24 mouse cellular contexts compared by ENCODE assay signal in genomic region chr3:142934326-142934725, GRCm38 (mm10). TPM values are rescaled to one million over a fixed set of nuclear protein-coding genes. Genes with fewer than 3 reads are reported as not detected.
DNase-seq lines count a peak whose midpoint lies in the region; ATAC-seq lines count a peak whose summit lies in the region.
"Had no signal": no experiment of that assay in that cellular context is flagged by ENCODE, and none has a peak within 500 bp of the region (broad histone marks: within the 10 kb centered on the region; RNA-seq: fewer than 3 reads in every experiment).

No protein-coding gene starts in this region.

- DNase-seq in embryonic facial prominence, embryonic 11.5 days (ENCODE audit: low spot score) = no peak
- no peak for DNase-seq in embryonic facial prominence, embryonic 10.5 days (ENCODE audit: low spot score)
- peak; percentile 14 for DNase-seq in midbrain, embryonic 11.5 days (ENCODE audit: low spot score, missing footprints)
- DNase-seq in midbrain, embryonic 10.5 days (ENCODE audit: low spot score) = no peak
- DNase-seq: adrenal gland, adult 8-10 months; adrenal gland, postnatal 14 days; adrenal gland, postnatal 36 days; B cell, adult 2 months; cerebellum, adult 11-12 months; cerebellum, adult 2 months; cerebellum, adult 9-10 months; cerebellum, postnatal 25 days had no signal

- H3K9me3 ChIP-seq in embryonic facial prominence, embryonic 11.5 days (replicated peaks; ENCODE audit: control insufficient read depth, low read length) = no peaks in the 10 kb centered on the region
- no peaks in the 10 kb centered on the region for H3K9me3 ChIP-seq in embryonic facial prominence, embryonic 10.5 days
- H3K9me3 ChIP-seq in hindbrain, embryonic 13.5 days = no peaks in the 10 kb centered on the region
- no peaks in the 10 kb centered on the region for H3K9me3 ChIP-seq in hindbrain, embryonic 16.5 days (ENCODE audit: control insufficient read depth, low read length)
- no peaks in the 10 kb centered on the region for H3K9me3 ChIP-seq in midbrain, embryonic 11.5 days (ENCODE audit: control insufficient read depth, low read length)
- H3K9me3 ChIP-seq in midbrain, embryonic 13.5 days = no peaks in the 10 kb centered on the region
- no peaks in the 10 kb centered on the region for H3K9me3 ChIP-seq in midbrain, embryonic 16.5 days (replicated peaks; ENCODE audit: control insufficient read depth, low read length, poor library complexity, severe bottlenecking)
- no peaks in the 10 kb centered on the region for H3K9me3 ChIP-seq in midbrain, embryonic 10.5 days (replicated peaks)
- H3K9me3 ChIP-seq: embryonic facial prominence, embryonic 12.5 days; forebrain, embryonic 13.5 days; forebrain, embryonic 15.5 days; G1E had no signal

- no peak overlapping the region for H3K4me2 ChIP-seq in embryonic facial prominence, embryonic 11.5 days (ENCODE audit: low read depth, low read length)
- no peak overlapping the region for H3K4me2 ChIP-seq in hindbrain, embryonic 13.5 days
- no peak overlapping the region for H3K4me2 ChIP-seq in hindbrain, embryonic 16.5 days (ENCODE audit: low read length)
- H3K4me2 ChIP-seq in midbrain, embryonic 11.5 days = no peak overlapping the region
- no peak overlapping the region for H3K4me2 ChIP-seq in midbrain, embryonic 13.5 days (replicated peaks)
- H3K4me2 ChIP-seq in midbrain, embryonic 16.5 days (ENCODE audit: low read length) = no peak overlapping the region
- H3K4me2 ChIP-seq: embryonic facial prominence, embryonic 12.5 days; forebrain, embryonic 13.5 days; forebrain, embryonic 15.5 days had no signal

- no peak overlapping the region for H3K4me3 ChIP-seq in embryonic facial prominence, embryonic 11.5 days (ENCODE audit: low read depth, low read length)
- H3K4me3 ChIP-seq in embryonic facial prominence, embryonic 10.5 days = no peak overlapping the region
- no peak overlapping the region for H3K4me3 ChIP-seq in hindbrain, embryonic 13.5 days
- H3K4me3 ChIP-seq in hindbrain, embryonic 16.5 days (ENCODE audit: low read length) = no peak overlapping the region
- H3K4me3 ChIP-seq in midbrain, embryonic 11.5 days (ENCODE audit: low read depth, low read length) = no peak overlapping the region
- no peak overlapping the region for H3K4me3 ChIP-seq in midbrain, embryonic 13.5 days (replicated peaks)
- no peak overlapping the region for H3K4me3 ChIP-seq in midbrain, embryonic 16.5 days (ENCODE audit: low read depth, low read length)
- H3K4me3 ChIP-seq in midbrain, embryonic 10.5 days = no peak overlapping the region
- H3K4me3 ChIP-seq: embryonic facial prominence, embryonic 12.5 days; forebrain, embryonic 13.5 days; forebrain, embryonic 15.5 days had no signal

- 0 out of 2 replicates have a peak, but pooled peaks have one; percentile 23 for ATAC-seq in embryonic facial prominence, embryonic 11.5 days (replicated peaks; ENCODE audit: insufficient number of reproducible peaks, low FRiP score, low TSS enrichment, low read depth)
- ATAC-seq in hindbrain, embryonic 13.5 days (ENCODE audit: low FRiP score) = peak; percentile 54; the same call in 1 of the 2 replicates
- ATAC-seq in hindbrain, embryonic 16.5 days = no peak
- no peak for ATAC-seq in midbrain, embryonic 11.5 days (ENCODE audit: low FRiP score)
- ATAC-seq in midbrain, embryonic 13.5 days = no peak
- peak; percentile 14; the same call in 1 of the 2 replicates for ATAC-seq in midbrain, embryonic 16.5 days
- ATAC-seq: activated CD4-positive, CD25-positive, alpha-beta regulatory T cell, adult 4 months; CD4-positive, CD25-positive, alpha-beta regulatory T cell, adult 4 months; forebrain, embryonic 15.5 days; Patski had no signal

- WGBS in embryonic facial prominence, embryonic 11.5 days = 79% methylated on average over 5 of the region's 5 CpGs
- 88% methylated on average over 5 of the region's 5 CpGs for WGBS in embryonic facial prominence, embryonic 10.5 days
- WGBS in hindbrain, embryonic 13.5 days = 75% methylated on average over 5 of the region's 5 CpGs
- WGBS in hindbrain, embryonic 16.5 days = 74% methylated on average over 5 of the region's 5 CpGs
- WGBS in midbrain, embryonic 11.5 days = 89% methylated on average over 5 of the region's 5 CpGs
- WGBS in midbrain, embryonic 13.5 days = 88% methylated on average over 5 of the region's 5 CpGs
- 84% methylated on average over 5 of the region's 5 CpGs for WGBS in midbrain, embryonic 16.5 days
- WGBS in midbrain, embryonic 10.5 days = 92% methylated on average over 5 of the region's 5 CpGs

- H3K27me3 ChIP-seq in embryonic facial prominence, embryonic 11.5 days (ENCODE audit: control insufficient read depth, insufficient read depth, low read length) = no peaks in the 10 kb centered on the region
- no peaks in the 10 kb centered on the region for H3K27me3 ChIP-seq in embryonic facial prominence, embryonic 10.5 days (replicated peaks; ENCODE audit: low read depth, poor library complexity, severe bottlenecking)
- no peaks in the 10 kb centered on the region for H3K27me3 ChIP-seq in hindbrain, embryonic 13.5 days
- H3K27me3 ChIP-seq in hindbrain, embryonic 16.5 days (replicated peaks; ENCODE audit: control insufficient read depth, insufficient read depth, low read length) = no peaks in the 10 kb centered on the region
- no peaks in the 10 kb centered on the region for H3K27me3 ChIP-seq in midbrain, embryonic 11.5 days (ENCODE audit: control insufficient read depth, insufficient read depth, low read length)
- H3K27me3 ChIP-seq in midbrain, embryonic 13.5 days = no peaks in the 10 kb centered on the region
- no peaks in the 10 kb centered on the region for H3K27me3 ChIP-seq in midbrain, embryonic 16.5 days (ENCODE audit: control insufficient read depth, insufficient read depth, low read depth, low read length)
- no peaks in the 10 kb centered on the region for H3K27me3 ChIP-seq in midbrain, embryonic 10.5 days (ENCODE audit: low read depth, poor library complexity, severe bottlenecking)
- H3K27me3 ChIP-seq: CH12.LX; embryonic facial prominence, embryonic 12.5 days; forebrain, embryonic 13.5 days; forebrain, embryonic 15.5 days; Patski had no signal

- no peaks in the 10 kb centered on the region for H3K4me1 ChIP-seq in embryonic facial prominence, embryonic 11.5 days (ENCODE audit: control insufficient read depth, insufficient read depth, low read length)
- no peaks in the 10 kb centered on the region; the same call in 1 of the 2 replicates for H3K4me1 ChIP-seq in embryonic facial prominence, embryonic 10.5 days
- peaks cover 6% of the 10 kb centered on the region for H3K4me1 ChIP-seq in hindbrain, embryonic 13.5 days (replicated peaks)
- no peaks in the 10 kb centered on the region for H3K4me1 ChIP-seq in hindbrain, embryonic 16.5 days (ENCODE audit: control insufficient read depth, insufficient read depth, low read depth, low read length)
- peaks cover 2% of the 10 kb centered on the region; the same call in 1 of the 2 replicates for H3K4me1 ChIP-seq in midbrain, embryonic 11.5 days (ENCODE audit: control insufficient read depth, insufficient read depth, low read length)
- peaks cover 9% of the 10 kb centered on the region; the same call in 1 of the 2 replicates for H3K4me1 ChIP-seq in midbrain, embryonic 13.5 days (replicated peaks)
- peaks cover 2% of the 10 kb centered on the region; the same call in 1 of the 2 replicates for H3K4me1 ChIP-seq in midbrain, embryonic 16.5 days (ENCODE audit: control insufficient read depth, insufficient read depth, low read length)
- H3K4me1 ChIP-seq in midbrain, embryonic 10.5 days = peaks cover 8% of the 10 kb centered on the region; the same call in 1 of the 2 replicates
- H3K4me1 ChIP-seq: embryonic facial prominence, embryonic 12.5 days; forebrain, embryonic 13.5 days; forebrain, embryonic 15.5 days had no signal

- H3K36me3 ChIP-seq in embryonic facial prominence, embryonic 11.5 days (replicated peaks; ENCODE audit: control insufficient read depth, insufficient read depth, low read depth, low read length) = no peaks in the 10 kb centered on the region
- H3K36me3 ChIP-seq in embryonic facial prominence, embryonic 10.5 days (replicated peaks) = no peaks in the 10 kb centered on the region
- H3K36me3 ChIP-seq in hindbrain, embryonic 13.5 days = no peaks in the 10 kb centered on the region
- H3K36me3 ChIP-seq in hindbrain, embryonic 16.5 days (ENCODE audit: control insufficient read depth, insufficient read depth, low read length) = no peaks in the 10 kb centered on the region
- H3K36me3 ChIP-seq in midbrain, embryonic 11.5 days (ENCODE audit: control insufficient read depth, insufficient read depth, low read length) = no peaks in the 10 kb centered on the region
- no peaks in the 10 kb centered on the region for H3K36me3 ChIP-seq in midbrain, embryonic 13.5 days
- H3K36me3 ChIP-seq in midbrain, embryonic 16.5 days (ENCODE audit: control insufficient read depth, insufficient read depth, low read length) = no peaks in the 10 kb centered on the region
- H3K36me3 ChIP-seq in midbrain, embryonic 10.5 days = no peaks in the 10 kb centered on the region
- H3K36me3 ChIP-seq: embryonic facial prominence, embryonic 12.5 days; forebrain, embryonic 15.5 days; G1E had no signal

- H3K27ac ChIP-seq in embryonic facial prominence, embryonic 11.5 days (replicated peaks; ENCODE audit: low read depth, low read length) = no peak overlapping the region
- no peak overlapping the region for H3K27ac ChIP-seq in embryonic facial prominence, embryonic 10.5 days (replicated peaks)
- H3K27ac ChIP-seq in hindbrain, embryonic 13.5 days = 0 out of 2 replicates have a peak overlapping the region, but pooled peaks have one; percentile 23
- no peak overlapping the region for H3K27ac ChIP-seq in hindbrain, embryonic 16.5 days (ENCODE audit: low read depth, low read length)
- no peak overlapping the region for H3K27ac ChIP-seq in midbrain, embryonic 11.5 days (ENCODE audit: low read depth, low read length)
- no peak overlapping the region for H3K27ac ChIP-seq in midbrain, embryonic 13.5 days
- H3K27ac ChIP-seq in midbrain, embryonic 16.5 days (ENCODE audit: low read length) = no peak overlapping the region
- H3K27ac ChIP-seq in midbrain, embryonic 10.5 days (replicated peaks) = no peak overlapping the region
- H3K27ac ChIP-seq: embryonic facial prominence, embryonic 12.5 days; forebrain, embryonic 13.5 days; forebrain, embryonic 15.5 days had no signal

- H3K9ac ChIP-seq in embryonic facial prominence, embryonic 11.5 days (replicated peaks; ENCODE audit: low read length) = no peak overlapping the region
- no peak overlapping the region for H3K9ac ChIP-seq in hindbrain, embryonic 13.5 days
- no peak overlapping the region for H3K9ac ChIP-seq in hindbrain, embryonic 16.5 days (ENCODE audit: low read depth, low read length)
- no peak overlapping the region for H3K9ac ChIP-seq in midbrain, embryonic 11.5 days (ENCODE audit: low read length)
- no peak overlapping the region for H3K9ac ChIP-seq in midbrain, embryonic 13.5 days (replicated peaks)
- no peak overlapping the region for H3K9ac ChIP-seq in midbrain, embryonic 16.5 days (ENCODE audit: low read depth, low read length)
- H3K9ac ChIP-seq: embryonic facial prominence, embryonic 12.5 days; forebrain, embryonic 13.5 days; forebrain, embryonic 15.5 days had no signal

RNA-seq across cellular contexts. Expression of gene Pkn2, which starts 52.5 kb away (rescaled TPM):
- polyA plus RNA-seq in embryonic facial prominence, embryonic 11.5 days (2014; fragmentation: Nextera tagmentation; extraction: Ambion mirVana) = 46.5 and 54.4 TPM in 2 replicates
- 55.0 and 55.6 TPM in 2 replicates for polyA plus RNA-seq in embryonic facial prominence, embryonic 10.5 days (2016; fragmentation: Nextera tagmentation; extraction: Ambion mirVana)
- 27.6 and 29.1 TPM in 2 replicates for polyA plus RNA-seq in hindbrain, embryonic 13.5 days (2015; fragmentation: Nextera tagmentation; extraction: Ambion mirVana)
- polyA plus RNA-seq in hindbrain, embryonic 16.5 days (2015; fragmentation: Nextera tagmentation; extraction: Ambion mirVana) = 17.5 and 19.1 TPM in 2 replicates
- 43.0 and 45.9 TPM in 2 replicates for polyA plus RNA-seq in midbrain, embryonic 11.5 days (2014; fragmentation: Nextera tagmentation; extraction: Ambion mirVana)
- polyA plus RNA-seq in midbrain, embryonic 13.5 days (2015; fragmentation: Nextera tagmentation; extraction: Ambion mirVana) = 27.3 and 32.6 TPM in 2 replicates
- 18.6 and 22.8 TPM in 2 replicates for polyA plus RNA-seq in midbrain, embryonic 16.5 days (2015; fragmentation: Nextera tagmentation; extraction: Ambion mirVana)
- polyA plus RNA-seq in midbrain, embryonic 10.5 days (2016; fragmentation: Nextera tagmentation; extraction: Ambion mirVana) = 46.5 and 53.5 TPM in 2 replicates

Comparison
In these comparisons a context has a peak if more than half of its experiments do, and no peak if none do; other contexts are left out.
1. ATAC-seq: peak in embryonic facial prominence, embryonic 11.5 days (single experiment), hindbrain, embryonic 13.5 days (single experiment) and midbrain, embryonic 16.5 days (single experiment); none in hindbrain, embryonic 16.5 days (single experiment), midbrain, embryonic 11.5 days (single experiment) and midbrain, embryonic 13.5 days (single experiment).